Mouse (Mus musculus) kidney, adult 2 months (tissue): Measurements from ENCODE around the gene Gas2l3. TPM values are rescaled to one million over a fixed set of nuclear protein-coding genes. Genes with fewer than 3 reads are reported as not detected.
A peak's percentile ranks its signal among the peaks of the same experiment; 100 is the strongest.

Experiments
- DNase-seq: peaks from one replicate; pipeline ENCODE4 v3.0.0; 2021
- H3K27ac ChIP-seq: fragments of 200-500 bp; 2 replicates; pipeline ENCODE4 v1.5.1; 2012; ENCODE audit warnings: low read depth, low read length, control low read depth, inconsistent platforms; ENCODE audit not compliant: insufficient read depth
- H3K27me3 ChIP-seq: fragments of 200-500 bp; replicated peaks from 2 replicates; pipeline ENCODE4 v1.6.1; 2012; ENCODE audit warnings: mild to moderate bottlenecking, moderate library complexity, low read length, inconsistent platforms; ENCODE audit not compliant: control insufficient read depth, insufficient read depth
- H3K36me3 ChIP-seq: fragments of 200-500 bp; 2 replicates; pipeline ENCODE4 v1.6.1; 2012; ENCODE audit warnings: mild to moderate bottlenecking, moderate library complexity, low read length, inconsistent platforms; ENCODE audit not compliant: control insufficient read depth, insufficient read depth
- H3K4me1 ChIP-seq: fragments of 200-500 bp; 2 replicates; pipeline ENCODE4 v1.6.1; 2011; ENCODE audit warnings: low read length; ENCODE audit not compliant: control insufficient read depth, insufficient read depth
- H3K4me3 ChIP-seq: fragments of 200-500 bp; 2 replicates; pipeline ENCODE4 v1.5.1; 2011; ENCODE audit warnings: mild to moderate bottlenecking, low read depth, low read length, control low read depth; ENCODE audit not compliant: insufficient read depth
- CTCF ChIP-seq: fragments of 200-500 bp; conservative IDR thresholded peaks from 2 replicates; pipeline ENCODE4 v1.5.1; 2011; ENCODE audit warnings: low read depth, mild to moderate bottlenecking, control low read depth, low read length, moderate library complexity, mixed read lengths; ENCODE audit not compliant: insufficient read depth, insufficient read length
- POLR2A ChIP-seq: fragments of 200-500 bp; IDR thresholded peaks from one replicate; pipeline ENCODE4 v1.6.1; 2011; ENCODE audit warnings: low read depth, low read length, control low read depth
- WGBS: fragments of 180-500 bp; shearing (Covaris S2); methylation state at CpG from one replicate; pipeline ENCODE4 v1.1.7; 2018; 5-methylcytosine and 5-hydroxymethylcytosine counted together
- polyA plus RNA-seq: library from polyadenylated mRNA; depleted of rRNA; stranded (reverse); fragments of >200 nt; gene quantifications from 2 replicates; pipeline ENCODE4 v1.2.3, GENCODE M21; 2012; rRNA removed

Gene Gas2l3
- polyA plus RNA-seq, 1 experiment, result 0.19 TPM

GRCm38 (mm10) chr10:89395321-89395720, 48.4 kb downstream of the Gas2l3 start:
- peak; percentile 20 for DNase-seq
- H3K27me3 ChIP-seq, result no peaks in the 10 kb centered on the region
- H3K4me3 ChIP-seq, result no peak overlapping the region
- no peaks in the 10 kb centered on the region for H3K36me3 ChIP-seq
- 0 out of 2 replicates have a peak, but pooled peaks cover 4% of the 10 kb centered on the region for H3K4me1 ChIP-seq
- WGBS, result 23% methylated on average over 7 of the region's 7 CpGs
- TF ChIP-seq POLR2A, result no peak
- TF ChIP-seq CTCF, result no peak
- no peak overlapping the region for H3K27ac ChIP-seq

DNA sequence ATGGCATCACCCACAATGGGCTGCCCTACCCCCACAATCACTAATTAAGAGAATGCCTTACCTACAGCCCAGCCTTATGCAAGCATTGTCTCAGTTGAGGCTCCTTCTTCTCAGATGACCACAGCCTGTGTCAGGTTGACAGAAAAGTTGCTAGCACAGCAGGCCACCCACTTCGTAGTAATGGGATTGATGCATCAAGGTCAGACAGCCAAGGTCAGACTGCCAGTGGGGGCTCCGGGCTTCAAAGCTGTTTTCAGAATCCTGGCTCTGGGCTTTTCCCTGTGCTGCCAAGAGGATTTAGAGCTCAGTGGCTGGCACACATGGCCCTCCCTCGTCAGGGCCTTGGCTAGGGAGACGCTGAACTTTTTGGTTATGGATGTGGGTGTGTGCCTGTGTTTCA, 51.1 kb downstream of the Gas2l3 start:
- H3K36me3 ChIP-seq, result no peaks in the 10 kb centered on the region
- no peak overlapping the region for H3K4me3 ChIP-seq
- no peak overlapping the region for H3K27ac ChIP-seq
- no peak for DNase-seq
- 0 out of 2 replicates have a peak, but pooled peaks cover 4% of the 10 kb centered on the region for H3K4me1 ChIP-seq
- TF ChIP-seq POLR2A, result no peak
- TF ChIP-seq CTCF, result no peak
- WGBS, result 39% methylated on average over 4 of the region's 4 CpGs
- no peaks in the 10 kb centered on the region for H3K27me3 ChIP-seq

- no peaks in the 10 kb centered on the region for H3K36me3 ChIP-seq
- no peak overlapping the region for H3K4me3 ChIP-seq
- 87% methylated on average over 4 of the region's 4 CpGs for WGBS
- H3K27ac ChIP-seq, result no peak overlapping the region
- H3K4me1 ChIP-seq, result 0 out of 2 replicates have a peak, but pooled peaks cover 4% of the 10 kb centered on the region
- H3K27me3 ChIP-seq, result no peaks in the 10 kb centered on the region
- no peak for DNase-seq
- no peak for TF ChIP-seq POLR2A
- TF ChIP-seq CTCF, result no peak
Measured at GRCm38 (mm10) chr10:89391571-89392163, 52.1 kb downstream of the Gas2l3 start.

DNA sequence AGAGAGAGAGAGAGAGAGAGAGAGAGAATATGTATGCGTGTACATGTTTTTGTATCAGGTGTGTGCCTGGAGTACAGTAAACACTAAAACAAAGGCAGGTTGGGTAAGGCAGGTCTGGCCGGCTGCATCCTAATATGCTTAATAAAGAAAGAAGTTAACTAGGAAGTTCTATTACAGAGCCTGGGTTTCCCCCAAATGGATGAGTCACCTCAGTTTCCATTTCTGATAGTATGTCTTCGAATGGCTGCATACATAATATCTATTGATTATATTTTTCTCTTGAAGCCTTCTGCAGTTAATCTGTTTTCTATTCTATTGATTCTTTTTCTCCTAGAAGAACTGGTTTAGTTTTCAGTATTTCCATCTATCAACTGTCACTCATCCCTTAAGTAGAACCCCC, 57.3 kb downstream of the Gas2l3 start:
- TF ChIP-seq POLR2A, result no peak
- no peak for TF ChIP-seq CTCF
- no peak overlapping the region for H3K27ac ChIP-seq
- WGBS, result 76% methylated on average over 3 of the region's 3 CpGs

GRCm38 (mm10) chr10:89383462-89383861, 60.3 kb downstream of the Gas2l3 start:
- TF ChIP-seq POLR2A (no peak), CTCF (peak; percentile 92)
- peak; percentile 78 for DNase-seq
- no peaks in the 10 kb centered on the region for H3K36me3 ChIP-seq
- H3K4me3 ChIP-seq, result no peak overlapping the region
- H3K27ac ChIP-seq, result no peak overlapping the region
- 7% methylated on average over 5 of the region's 5 CpGs for WGBS
- no peaks in the 10 kb centered on the region for H3K27me3 ChIP-seq
- no peaks in the 10 kb centered on the region for H3K4me1 ChIP-seq

More for the DNA sequence above, 57.3 kb downstream of the Gas2l3 start:
- H3K27me3 ChIP-seq, result no peaks in the 10 kb centered on the region
- no peaks in the 10 kb centered on the region for H3K36me3 ChIP-seq
- H3K4me3 ChIP-seq, result no peak overlapping the region
- no peaks in the 10 kb centered on the region for H3K4me1 ChIP-seq
- no peak for DNase-seq

DNA sequence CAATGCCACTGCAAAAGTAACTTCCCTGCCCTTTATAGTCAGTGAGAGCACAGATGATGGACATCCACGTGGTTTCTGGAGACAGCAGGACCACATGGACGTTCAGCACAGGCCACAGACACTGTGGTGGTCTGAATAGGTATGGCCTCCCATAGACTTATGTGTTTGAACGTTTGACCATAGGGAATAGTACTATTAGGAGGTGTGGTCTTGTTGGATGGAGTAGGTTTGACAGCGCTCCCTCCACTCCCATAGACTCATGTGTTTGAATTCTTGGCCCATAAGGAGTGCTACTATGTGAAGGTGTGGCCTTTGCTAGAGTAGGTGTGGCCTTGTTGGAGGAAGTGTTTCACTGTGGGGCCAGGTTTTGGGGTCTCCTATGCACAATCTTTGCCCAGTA, 66.0 kb downstream of the Gas2l3 start:
- H3K27me3 ChIP-seq, result no peaks in the 10 kb centered on the region
- H3K36me3 ChIP-seq, result no peaks in the 10 kb centered on the region
- no peak for DNase-seq
- no peak overlapping the region for H3K4me3 ChIP-seq
- TF ChIP-seq POLR2A (no peak), CTCF (no peak)
- H3K4me1 ChIP-seq, result no peaks in the 10 kb centered on the region
- 72% methylated on average over 4 of the region's 4 CpGs for WGBS
- no peak overlapping the region for H3K27ac ChIP-seq

DNA sequence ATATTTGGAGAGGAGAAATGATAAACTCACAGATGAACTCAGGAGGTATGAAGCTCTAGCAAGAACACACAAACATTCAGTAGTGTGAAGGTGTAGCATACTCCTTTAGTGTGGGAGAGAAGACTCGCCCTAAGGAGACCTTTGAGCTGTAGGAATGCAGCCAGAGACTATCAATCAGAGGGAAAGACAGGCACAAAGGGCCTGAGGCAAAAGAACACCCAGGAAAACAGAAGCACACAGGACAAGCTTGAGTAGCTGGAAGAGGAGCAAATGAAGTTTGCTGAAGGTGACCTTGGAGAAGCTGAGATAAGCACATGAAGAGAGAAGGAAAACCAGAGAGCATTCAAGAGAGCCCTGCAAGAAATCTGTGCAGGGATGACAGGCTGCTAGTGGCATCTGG, 73.7 kb downstream of the Gas2l3 start:
- H3K27me3 ChIP-seq, result no peaks in the 10 kb centered on the region
- H3K4me1 ChIP-seq, result no peaks in the 10 kb centered on the region
- no peak for TF ChIP-seq CTCF
- no peak for TF ChIP-seq POLR2A
- H3K36me3 ChIP-seq, result no peaks in the 10 kb centered on the region
- peak; percentile 67 for DNase-seq
- H3K4me3 ChIP-seq, result no peak overlapping the region
- H3K27ac ChIP-seq, result no peak overlapping the region
- 8% methylated on average over 1 of the region's 1 CpGs for WGBS

GRCm38 (mm10) chr10:89358933-89359332, 84.8 kb downstream of the Gas2l3 start:
- Histone ChIP-seq H3K27me3 (no peaks in the 10 kb centered on the region), H3K27ac (no peak overlapping the region), H3K36me3 (no peaks in the 10 kb centered on the region), H3K4me1 (no peaks in the 10 kb centered on the region), H3K4me3 (no peak overlapping the region)
- 68% methylated on average over 3 of the region's 3 CpGs for WGBS
- no peak for DNase-seq
- no peak for TF ChIP-seq POLR2A
- no peak for TF ChIP-seq CTCF

Other genes starting within 250 kb of the Gas2l3 start
- gene Ano4, start 99.2 kb downstream of the Gas2l3 start, polyA plus RNA-seq, result 0.54 and 0.69 TPM in 2 replicates
- gene Nr1h4, start 89.6 kb upstream of the Gas2l3 start, polyA plus RNA-seq, result 49.6 and 59.2 TPM in 2 replicates
- 0.01 and 0.08 TPM in 2 replicates for gene Slc17a8, start 177.3 kb upstream of the Gas2l3 start, polyA plus RNA-seq
- gene Scyl2, start 242.3 kb upstream of the Gas2l3 start, polyA plus RNA-seq, result 20.9 and 21.3 TPM in 2 replicates